Mouse (Mus musculus): ENCODE results near the gene Gm20683.
"Not testable (repeated sequence)": the region's sequence is repeated elsewhere in the genome, so short reads cannot be mapped to it uniquely, and the experiment has no call there.

Gene Gm20683

GRCm38 (mm10) chr17:25873405-25874147 is 32.0 kb upstream of the Gm20683 start:
- no peak for DNase-seq

- DNase-seq, result no peak
These were observed 31.1 kb upstream of the Gm20683 start for GRCm38 (mm10) chr17:25872676-25873075.

- DNase-seq, result not testable (repeated sequence)
These were observed 30.0 kb upstream of the Gm20683 start for GRCm38 (mm10) chr17:25871566-25871965.

- no peak for DNase-seq
These were observed 28.4 kb upstream of the Gm20683 start for GRCm38 (mm10) chr17:25869954-25870353.

- DNase-seq, result no peak
These were observed 27.9 kb upstream of the Gm20683 start for GRCm38 (mm10) chr17:25869498-25869897.

GRCm38 (mm10) chr17:25868601-25869191 is 27.1 kb upstream of the Gm20683 start, which contains the start of gene Mcrip2:
Gene Mcrip2 (minus strand): TSS chr17:25868764.
- peak; percentile 79 for DNase-seq

- DNase-seq, result no peak
These were observed 26.5 kb upstream of the Gm20683 start for GRCm38 (mm10) chr17:25867836-25868600.

- DNase-seq, result peak; percentile 57
These were observed 25.9 kb upstream of the Gm20683 start for GRCm38 (mm10) chr17:25867509-25867835.

- DNase-seq, result no peak
These were observed 24.6 kb upstream of the Gm20683 start for GRCm38 (mm10) chr17:25866172-25866571.

- no peak for DNase-seq
These were observed 23.7 kb upstream of the Gm20683 start for GRCm38 (mm10) chr17:25865288-25865687.

GRCm38 (mm10) chr17:25864311-25864710 is 22.7 kb upstream of the Gm20683 start:
- DNase-seq, result no peak

- no peak for DNase-seq
These were observed 22.1 kb upstream of the Gm20683 start for GRCm38 (mm10) chr17:25863681-25864080.

GRCm38 (mm10) chr17:25861704-25862612 is 20.4 kb upstream of the Gm20683 start:
- DNase-seq, result no peak

GRCm38 (mm10) chr17:25860832-25861703 is 19.5 kb upstream of the Gm20683 start, which contains the start of gene Wdr90:
Gene Wdr90 (minus strand): TSS chr17:25861501.
- DNase-seq, result peak; percentile 91

GRCm38 (mm10) chr17:25860229-25860628 is 18.7 kb upstream of the Gm20683 start:
- DNase-seq, result no peak

GRCm38 (mm10) chr17:25844396-25844901 is 2.9 kb upstream of the Gm20683 start, which contains the start of gene Rhot2:
Gene Rhot2 (minus strand): TSS chr17:25844851.
- DNase-seq, result peak; percentile 98

GRCm38 (mm10) chr17:25843636-25844395 is 2.3 kb upstream of the Gm20683 start:
- no peak for DNase-seq

- no peak for DNase-seq
These were observed 1.6 kb upstream of the Gm20683 start for GRCm38 (mm10) chr17:25843122-25843521.

GRCm38 (mm10) chr17:25842509-25842908 is 946 bp upstream of the Gm20683 start:
- DNase-seq, result no peak

GRCm38 (mm10) chr17:25840519-25840918 is 1.0 kb downstream of the Gm20683 start:
- DNase-seq, result no peak
